Mouse (Mus musculus): Measurements from ENCODE around the gene March4.

GRCm38 (mm10) chr1:72383056-72383455 is 153.7 kb downstream of the March4 start:
- no peak for TF ChIP-seq POLR2A (IDR thresholded peaks at IDR 0.05; ENCODE audit: extremely low read depth, insufficient read depth, low read length)
- no peak for TF ChIP-seq CTCF (IDR thresholded peaks at IDR 0.05; ENCODE audit: low read depth, low read length)
